Mouse (Mus musculus): ENCODE data around the gene Bpgm. TPM values are rescaled to one million over a fixed set of nuclear protein-coding genes. Genes with fewer than 3 reads are reported as not detected.

Bpgm gene
- polyA plus RNA-seq, 1 experiment from 2014 or later, result 68.6 TPM

- Histone ChIP-seq H3K4me3 (replicated peaks) (no peak overlapping the region), H3K9ac (no peak overlapping the region), H3K4me1 (0 out of 2 replicates have a peak, but pooled peaks cover 11% of the 10 kb centered on the region), H3K27ac (no peak overlapping the region), H3K36me3 (replicated peaks) (peaks cover 10% of the 10 kb centered on the region; the same call in 1 of the 2 replicates), H3K27me3 (no peaks in the 10 kb centered on the region), H3K9me3 (no peaks in the 10 kb centered on the region), H3K4me2 (no peak overlapping the region)
- 75% methylated on average over 7 of the region's 7 CpGs for WGBS
- no peak for ATAC-seq (ENCODE audit: low FRiP score)
Observed at GRCm38 (mm10) chr6:34495140-34495551, 19.1 kb downstream of the Bpgm start.

- Histone ChIP-seq H3K9ac (no peak overlapping the region), H3K27me3 (no peaks in the 10 kb centered on the region), H3K4me2 (no peak overlapping the region), H3K9me3 (no peaks in the 10 kb centered on the region), H3K4me3 (replicated peaks) (no peak overlapping the region), H3K36me3 (replicated peaks) (0 out of 2 replicates have a peak, but pooled peaks cover 6% of the 10 kb centered on the region), H3K27ac (no peak overlapping the region), H3K4me1 (0 out of 2 replicates have a peak, but pooled peaks cover 11% of the 10 kb centered on the region)
- no peak for ATAC-seq (ENCODE audit: low FRiP score)
- 71% methylated on average over 5 of the region's 5 CpGs for WGBS
Observed at GRCm38 (mm10) chr6:34497991-34498625, 22.1 kb downstream of the Bpgm start.

GRCm38 (mm10) chr6:34502291-34502690 lies 26.3 kb downstream of the Bpgm start:
- H3K27ac ChIP-seq, result no peak overlapping the region
- peaks cover 20% of the 10 kb centered on the region for H3K36me3 ChIP-seq (replicated peaks)
- ATAC-seq (ENCODE audit: low FRiP score), result no peak
- no peaks in the 10 kb centered on the region for H3K27me3 ChIP-seq
- no peak overlapping the region for H3K4me2 ChIP-seq
- H3K4me3 ChIP-seq (replicated peaks), result no peak overlapping the region
- H3K4me1 ChIP-seq, result 0 out of 2 replicates have a peak, but pooled peaks cover 4% of the 10 kb centered on the region
- WGBS, result 86% methylated on average over 7 of the region's 7 CpGs
- H3K9ac ChIP-seq, result no peak overlapping the region
- H3K9me3 ChIP-seq, result no peaks in the 10 kb centered on the region

GRCm38 (mm10) chr6:34505957-34506356 lies 29.9 kb downstream of the Bpgm start:
- Histone ChIP-seq H3K27ac (no peak overlapping the region), H3K4me3 (replicated peaks) (no peak overlapping the region), H3K36me3 (replicated peaks) (peaks cover 20% of the 10 kb centered on the region), H3K9me3 (no peaks in the 10 kb centered on the region), H3K9ac (no peak overlapping the region), H3K27me3 (no peaks in the 10 kb centered on the region), H3K4me1 (no peaks in the 10 kb centered on the region), H3K4me2 (no peak overlapping the region)
- ATAC-seq (ENCODE audit: low FRiP score), result no peak
- WGBS, result 87% methylated on average over 11 of the region's 11 CpGs

- Histone ChIP-seq H3K9me3 (no peaks in the 10 kb centered on the region), H3K27ac (no peak overlapping the region), H3K4me1 (no peaks in the 10 kb centered on the region), H3K36me3 (replicated peaks) (peaks cover 20% of the 10 kb centered on the region), H3K4me3 (replicated peaks) (no peak overlapping the region), H3K27me3 (no peaks in the 10 kb centered on the region), H3K4me2 (no peak overlapping the region), H3K9ac (no peak overlapping the region)
- 96% methylated on average over 4 of the region's 4 CpGs for WGBS
- no peak for ATAC-seq (ENCODE audit: low FRiP score)
Observed at GRCm38 (mm10) chr6:34507581-34507980, 31.6 kb downstream of the Bpgm start.

- 92% methylated on average over 4 of the region's 4 CpGs for WGBS
- H3K4me1 ChIP-seq, result no peaks in the 10 kb centered on the region
- H3K9me3 ChIP-seq, result no peaks in the 10 kb centered on the region
- no peak overlapping the region for H3K4me3 ChIP-seq (replicated peaks)
- H3K27me3 ChIP-seq, result no peaks in the 10 kb centered on the region
- peaks cover 20% of the 10 kb centered on the region for H3K36me3 ChIP-seq (replicated peaks)
- ATAC-seq (ENCODE audit: low FRiP score), result no peak
- H3K4me2 ChIP-seq, result no peak overlapping the region
- no peak overlapping the region for H3K9ac ChIP-seq
- no peak overlapping the region for H3K27ac ChIP-seq
Observed at GRCm38 (mm10) chr6:34508016-34508415, 32.0 kb downstream of the Bpgm start.

GRCm38 (mm10) chr6:34510277-34510676 lies 34.3 kb downstream of the Bpgm start:
- no peaks in the 10 kb centered on the region for H3K9me3 ChIP-seq
- no peaks in the 10 kb centered on the region for H3K27me3 ChIP-seq
- H3K4me3 ChIP-seq (replicated peaks), result no peak overlapping the region
- H3K9ac ChIP-seq, result no peak overlapping the region
- WGBS, result 93% methylated on average over 5 of the region's 5 CpGs
- no peak overlapping the region for H3K27ac ChIP-seq
- peaks cover 7% of the 10 kb centered on the region for H3K36me3 ChIP-seq (replicated peaks)
- no peaks in the 10 kb centered on the region for H3K4me1 ChIP-seq
- H3K4me2 ChIP-seq, result no peak overlapping the region
- no peak for ATAC-seq (ENCODE audit: low FRiP score)

GRCm38 (mm10) chr6:34511410-34511809 lies 35.4 kb downstream of the Bpgm start:
- Histone ChIP-seq H3K4me2 (no peak overlapping the region), H3K27ac (no peak overlapping the region), H3K4me3 (replicated peaks) (no peak overlapping the region), H3K36me3 (replicated peaks) (0 out of 2 replicates have a peak, but pooled peaks cover under 1% of the 10 kb centered on the region), H3K9me3 (no peaks in the 10 kb centered on the region), H3K4me1 (no peaks in the 10 kb centered on the region), H3K9ac (no peak overlapping the region), H3K27me3 (no peaks in the 10 kb centered on the region)
- ATAC-seq (ENCODE audit: low FRiP score), result peak; percentile 77
- WGBS, result 65% methylated on average over 2 of the region's 2 CpGs

GRCm38 (mm10) chr6:34512741-34513140 lies 36.7 kb downstream of the Bpgm start:
- Histone ChIP-seq H3K27ac (no peak overlapping the region), H3K9ac (no peak overlapping the region), H3K4me2 (no peak overlapping the region), H3K36me3 (replicated peaks) (no peaks in the 10 kb centered on the region), H3K4me1 (no peaks in the 10 kb centered on the region), H3K9me3 (no peaks in the 10 kb centered on the region), H3K27me3 (no peaks in the 10 kb centered on the region), H3K4me3 (replicated peaks) (no peak overlapping the region)
- no peak for ATAC-seq (ENCODE audit: low FRiP score)

- Histone ChIP-seq H3K9ac (no peak overlapping the region), H3K4me2 (no peak overlapping the region), H3K27me3 (no peaks in the 10 kb centered on the region), H3K9me3 (no peaks in the 10 kb centered on the region), H3K27ac (no peak overlapping the region), H3K4me3 (replicated peaks) (no peak overlapping the region), H3K36me3 (replicated peaks) (no peaks in the 10 kb centered on the region), H3K4me1 (no peaks in the 10 kb centered on the region)
- no peak for ATAC-seq (ENCODE audit: low FRiP score)
- 57% methylated on average over 5 of the region's 5 CpGs for WGBS
Observed at GRCm38 (mm10) chr6:34514655-34515054, 38.6 kb downstream of the Bpgm start.

- no peak for ATAC-seq (ENCODE audit: low FRiP score)
- Histone ChIP-seq H3K4me1 (no peaks in the 10 kb centered on the region), H3K9ac (no peak overlapping the region), H3K4me2 (no peak overlapping the region), H3K9me3 (no peaks in the 10 kb centered on the region), H3K27ac (no peak overlapping the region), H3K27me3 (no peaks in the 10 kb centered on the region), H3K36me3 (replicated peaks) (no peaks in the 10 kb centered on the region), H3K4me3 (replicated peaks) (no peak overlapping the region)
- WGBS, result 78% methylated on average over 10 of the region's 10 CpGs
Observed at GRCm38 (mm10) chr6:34515098-34515782, 39.2 kb downstream of the Bpgm start.

- no peak overlapping the region for H3K4me3 ChIP-seq (replicated peaks)
- no peaks in the 10 kb centered on the region for H3K4me1 ChIP-seq
- 73% methylated on average over 1 of the region's 1 CpGs for WGBS
- no peaks in the 10 kb centered on the region for H3K27me3 ChIP-seq
- no peak overlapping the region for H3K4me2 ChIP-seq
- no peaks in the 10 kb centered on the region for H3K36me3 ChIP-seq (replicated peaks)
- no peak overlapping the region for H3K27ac ChIP-seq
- no peak overlapping the region for H3K9ac ChIP-seq
- H3K9me3 ChIP-seq, result no peaks in the 10 kb centered on the region
- no peak for ATAC-seq (ENCODE audit: low FRiP score)
Observed at GRCm38 (mm10) chr6:34515783-34516099, 39.7 kb downstream of the Bpgm start.

GRCm38 (mm10) chr6:34517750-34518149 lies 41.7 kb downstream of the Bpgm start:
- Histone ChIP-seq H3K4me3 (replicated peaks) (no peak overlapping the region), H3K36me3 (replicated peaks) (no peaks in the 10 kb centered on the region), H3K4me1 (no peaks in the 10 kb centered on the region), H3K27me3 (no peaks in the 10 kb centered on the region), H3K27ac (no peak overlapping the region), H3K4me2 (no peak overlapping the region), H3K9me3 (no peaks in the 10 kb centered on the region), H3K9ac (no peak overlapping the region)
- ATAC-seq (ENCODE audit: low FRiP score), result no peak
- 77% methylated on average over 5 of the region's 5 CpGs for WGBS
